Mouse (Mus musculus): ENCODE measurements at regions not wholly inside any gene's neighbourhood (a gene's known extent, or its start where the extent isn't known, plus 50 kb on each side); places are given as distances from the start of the nearest gene placed in this dataset.

DNA sequence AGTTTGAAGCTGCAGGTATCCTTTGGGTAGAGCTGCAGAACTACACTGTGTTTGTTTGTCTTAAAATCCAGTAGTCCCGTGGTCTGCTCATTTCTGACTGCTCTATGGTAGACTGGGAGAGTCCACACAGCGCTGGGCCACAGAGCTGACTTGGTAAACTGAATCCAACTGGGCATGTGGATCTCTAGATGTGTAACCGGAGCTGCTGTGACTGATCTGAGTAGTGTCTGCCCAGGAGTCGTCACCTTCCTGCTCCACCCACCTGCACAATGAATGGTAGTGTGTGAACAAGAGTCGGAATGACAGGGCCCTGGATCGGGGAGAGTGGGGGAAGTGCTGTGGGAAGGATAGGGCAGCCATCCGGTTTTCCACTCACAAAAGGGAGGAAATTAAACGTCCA lies 87.5 kb upstream of the Fam3c start:
- no peak for DNase-seq (ENCODE audit: low read depth, low spot score)

DNA sequence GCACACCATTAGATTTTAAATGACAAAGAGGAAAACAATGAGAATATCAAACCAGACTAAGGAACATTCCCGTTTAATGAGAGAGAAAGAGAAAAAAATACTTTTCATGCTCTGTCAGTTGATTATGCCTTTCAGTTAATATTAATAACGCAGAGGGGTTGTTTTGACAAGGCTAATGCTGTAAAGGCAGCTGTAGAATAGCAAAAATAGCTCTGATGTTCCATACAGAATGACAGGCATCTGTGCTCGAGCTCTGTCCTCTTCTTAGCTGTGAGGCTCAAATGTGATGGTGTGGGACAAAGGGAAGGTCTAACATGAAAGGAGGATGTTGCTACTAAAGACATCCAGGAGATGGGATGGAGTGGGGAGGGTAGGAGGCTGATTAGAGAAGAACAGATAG lies 87.1 kb upstream of the Fam3c start:
- DNase-seq (ENCODE audit: low read depth, low spot score): no peak

DNA sequence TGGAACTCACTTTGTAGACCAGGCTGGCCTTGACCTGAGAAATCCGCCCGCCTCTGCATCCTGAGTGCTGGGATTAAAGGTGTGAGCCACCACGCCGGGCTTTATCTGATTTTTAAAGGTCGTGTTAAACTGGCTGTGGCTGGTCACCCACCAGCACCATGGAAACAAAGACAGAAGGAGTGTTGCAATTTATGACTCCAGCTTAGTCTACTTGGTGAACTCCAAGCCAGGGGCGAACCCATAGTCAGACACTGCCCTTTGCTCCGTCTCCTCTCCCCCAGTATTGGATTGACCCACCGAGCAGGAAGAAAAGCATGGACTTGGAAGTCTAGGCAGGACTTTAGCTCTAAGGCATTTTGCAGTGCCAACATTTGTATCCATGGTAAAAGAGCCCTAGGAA lies 86.5 kb upstream of the Fam3c start:
- no peak for DNase-seq (ENCODE audit: low read depth, low spot score)

DNA sequence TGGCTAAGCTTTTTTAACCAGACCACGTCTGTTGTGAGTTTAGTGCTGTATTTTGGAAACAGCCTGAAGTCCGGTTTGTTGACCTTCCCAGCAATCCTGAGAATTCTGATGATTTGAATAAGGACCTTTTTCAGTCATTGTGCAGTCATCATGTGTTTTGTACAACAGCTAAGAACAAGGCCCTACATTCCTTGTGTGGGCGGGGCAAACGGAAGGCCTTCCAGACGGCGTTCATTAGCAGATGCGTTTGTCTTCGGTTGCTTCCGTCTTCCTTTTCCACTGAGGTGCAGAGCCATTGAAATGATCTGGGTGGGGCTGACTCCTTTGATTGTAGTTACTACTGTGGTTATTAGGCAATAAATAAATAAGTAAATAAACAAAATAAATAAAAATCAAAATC lies 83.8 kb upstream of the Fam3c start:
- no peak for DNase-seq (ENCODE audit: low read depth, low spot score)

DNA sequence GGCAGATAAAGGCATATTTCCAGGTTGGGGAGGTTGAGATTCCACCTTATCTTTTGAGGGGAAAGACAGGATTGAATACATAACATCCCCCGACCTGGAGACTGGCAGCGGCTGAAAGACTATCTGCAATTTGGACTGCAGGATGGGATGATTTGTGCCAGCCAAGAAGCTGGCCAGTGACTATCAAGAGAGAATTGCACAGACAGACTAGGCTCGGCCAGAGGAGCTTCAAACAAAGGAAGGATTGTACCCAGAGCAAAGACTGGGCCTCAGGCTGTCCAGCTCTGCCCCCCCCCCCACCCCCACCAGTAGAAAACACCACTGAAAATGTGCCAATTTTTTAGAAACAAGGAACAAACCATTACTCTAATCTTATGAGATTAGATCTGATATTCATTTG lies 73.0 kb upstream of the Fam3c start:
- no peak for DNase-seq (ENCODE audit: low read depth, low spot score)

DNA sequence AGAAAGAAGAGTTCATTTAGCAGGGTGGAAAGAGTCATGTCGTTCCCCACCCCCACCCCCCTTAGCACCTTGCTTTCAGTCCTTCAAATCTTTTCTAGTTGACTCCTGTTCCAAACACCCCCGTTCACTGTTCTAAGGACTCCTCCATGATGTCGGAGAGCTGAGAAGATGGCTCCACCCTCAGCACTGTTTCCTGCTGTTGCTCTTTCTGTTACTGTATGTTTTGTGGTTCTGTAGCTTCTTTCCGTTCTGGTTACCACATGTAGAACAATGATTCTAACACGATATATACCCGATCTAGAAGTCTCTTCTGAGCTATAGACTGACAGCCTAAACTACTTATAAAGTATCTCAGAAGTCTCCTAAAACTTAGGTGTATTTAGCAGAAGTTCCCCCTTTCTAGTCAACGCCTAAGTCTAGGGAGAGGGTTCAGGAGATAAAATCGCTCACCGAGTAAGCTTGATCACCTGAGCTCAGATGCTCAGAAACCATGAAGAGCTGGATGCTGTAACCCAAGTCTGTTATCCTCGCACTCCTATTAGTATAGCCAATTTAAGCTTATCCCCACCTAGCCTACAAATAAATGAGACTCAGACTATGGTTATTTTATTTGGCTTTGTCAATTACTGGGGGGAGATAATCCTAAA lies 68.2 kb upstream of the Fam3c start:
- no peak for DNase-seq (ENCODE audit: low read depth, low spot score)

DNA sequence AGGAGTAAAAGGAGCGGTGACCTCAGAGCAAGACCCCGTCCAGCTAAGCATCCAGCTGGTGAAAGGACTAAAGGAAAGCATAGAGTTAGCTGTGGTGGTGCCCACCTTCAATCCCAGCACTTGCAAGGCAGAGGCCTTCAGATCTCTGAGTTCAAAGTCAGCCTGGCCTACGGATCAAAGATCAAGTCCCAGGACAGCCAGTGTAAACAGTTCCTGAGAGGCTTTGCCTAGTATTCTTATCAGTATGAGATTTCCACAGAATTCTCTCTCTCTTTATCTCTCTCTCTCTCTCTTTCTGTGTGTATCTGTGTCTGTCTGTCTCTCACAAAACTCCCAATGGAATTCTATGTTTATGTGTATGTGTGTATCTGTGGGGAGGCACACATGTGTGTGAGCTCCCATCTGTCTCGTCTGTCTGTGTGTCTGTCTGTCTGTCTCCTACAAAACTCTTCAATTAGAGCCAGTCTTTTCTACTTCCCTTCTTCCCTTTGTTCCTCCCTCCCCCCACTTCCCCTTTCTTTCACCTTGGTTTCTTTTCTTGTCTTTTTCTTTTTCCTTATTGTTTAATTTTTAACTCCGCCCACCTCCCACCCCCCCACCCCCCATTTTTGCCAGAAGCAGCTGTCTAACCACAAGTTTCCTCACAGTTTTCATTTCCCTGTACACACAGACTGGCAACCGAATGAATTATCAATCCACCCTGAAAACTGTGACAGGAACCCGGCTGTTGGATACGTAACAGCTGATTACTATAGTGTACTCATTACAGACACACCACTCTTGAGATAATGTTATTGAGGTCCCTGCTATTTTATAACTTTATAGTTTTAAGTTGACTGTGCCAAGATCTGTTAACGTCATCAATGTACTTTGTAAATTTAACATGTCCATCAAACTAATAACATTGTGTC lies 67.3 kb upstream of the Fam3c start:
- DNase-seq (ENCODE audit: low read depth, low spot score): no peak

DNA sequence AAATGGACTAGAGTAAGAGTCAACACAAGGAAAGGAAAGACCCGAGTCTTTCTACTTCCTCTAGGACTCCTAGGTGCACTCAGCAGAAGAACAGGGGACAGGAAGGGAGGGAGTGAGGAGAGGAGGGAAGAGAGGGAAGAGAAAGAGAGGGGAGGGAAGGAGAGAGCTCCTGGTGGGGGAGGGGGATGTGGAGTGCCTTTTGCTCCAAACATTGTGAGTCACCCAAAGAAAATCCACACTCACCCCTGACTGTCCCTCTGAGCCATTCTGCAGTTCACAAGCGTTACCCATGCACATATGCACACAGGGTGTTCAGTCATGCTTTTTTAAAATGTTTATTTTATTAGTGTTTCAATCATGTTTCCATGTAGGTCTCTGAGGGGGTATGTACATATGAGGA lies 65.5 kb upstream of the Fam3c start:
- DNase-seq (ENCODE audit: low read depth, low spot score): no peak

DNA sequence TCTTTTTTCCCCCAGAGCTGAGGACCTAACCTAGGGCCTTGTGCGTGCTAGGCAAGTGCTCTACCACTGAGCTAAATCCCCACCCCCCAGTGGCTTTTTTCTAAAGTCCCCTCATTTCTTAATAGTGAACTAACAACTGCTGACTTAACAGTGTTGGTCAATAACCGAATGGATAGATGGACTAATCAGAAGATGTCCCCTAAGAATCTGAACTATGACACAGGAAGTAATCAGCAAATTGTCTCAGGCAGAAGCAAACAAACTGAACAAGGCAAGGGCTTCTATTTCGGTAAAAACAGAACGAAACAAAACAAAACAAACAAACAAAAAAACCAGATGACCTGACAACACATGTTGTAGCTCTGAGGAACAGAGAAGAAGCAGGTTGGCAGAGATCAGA lies 62.2 kb upstream of the Fam3c start:
- no peak for DNase-seq (ENCODE audit: low read depth, low spot score)

DNA sequence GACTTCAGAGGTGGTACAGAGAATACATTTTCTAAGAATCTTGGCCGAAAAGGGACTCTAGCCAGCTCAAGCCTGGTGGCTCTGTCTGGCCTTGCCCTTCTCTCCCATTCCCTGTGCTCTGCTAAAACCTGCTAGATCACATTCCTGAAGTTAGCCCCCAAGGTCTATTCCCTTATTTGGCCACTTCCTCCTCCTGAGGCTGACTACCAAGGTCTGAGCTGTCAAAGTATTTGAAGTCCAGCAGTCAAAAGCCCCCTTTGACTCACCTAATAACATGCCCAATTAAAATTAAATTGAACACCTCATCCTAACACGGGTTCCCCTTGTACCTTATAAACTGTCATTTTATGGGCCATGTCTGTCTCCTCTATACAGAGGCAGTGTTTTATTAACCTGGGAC lies 61.1 kb upstream of the Fam3c start:
- DNase-seq (ENCODE audit: low read depth, low spot score): peak; percentile 68

DNA sequence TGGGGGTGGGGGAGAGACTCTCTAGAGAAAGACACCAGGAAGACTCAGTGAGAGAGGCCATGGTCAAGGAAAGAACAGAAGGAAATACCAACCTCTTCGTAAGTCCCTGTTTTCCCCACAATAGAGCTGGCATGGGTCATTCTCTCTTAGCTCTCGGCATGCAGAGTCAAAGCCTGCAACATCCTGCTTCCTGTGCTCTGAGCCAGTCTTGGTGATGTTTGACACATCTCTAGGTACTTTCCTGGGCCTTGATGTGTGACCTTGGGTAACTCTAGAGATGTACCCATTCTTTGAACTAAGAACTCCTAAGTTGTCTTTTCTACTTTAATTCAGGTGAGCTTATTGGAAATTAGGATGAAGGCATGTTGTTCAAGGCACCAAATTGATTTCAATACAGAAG lies 55.8 kb upstream of the Fam3c start:
- no peak for DNase-seq (ENCODE audit: low read depth, low spot score)

DNA sequence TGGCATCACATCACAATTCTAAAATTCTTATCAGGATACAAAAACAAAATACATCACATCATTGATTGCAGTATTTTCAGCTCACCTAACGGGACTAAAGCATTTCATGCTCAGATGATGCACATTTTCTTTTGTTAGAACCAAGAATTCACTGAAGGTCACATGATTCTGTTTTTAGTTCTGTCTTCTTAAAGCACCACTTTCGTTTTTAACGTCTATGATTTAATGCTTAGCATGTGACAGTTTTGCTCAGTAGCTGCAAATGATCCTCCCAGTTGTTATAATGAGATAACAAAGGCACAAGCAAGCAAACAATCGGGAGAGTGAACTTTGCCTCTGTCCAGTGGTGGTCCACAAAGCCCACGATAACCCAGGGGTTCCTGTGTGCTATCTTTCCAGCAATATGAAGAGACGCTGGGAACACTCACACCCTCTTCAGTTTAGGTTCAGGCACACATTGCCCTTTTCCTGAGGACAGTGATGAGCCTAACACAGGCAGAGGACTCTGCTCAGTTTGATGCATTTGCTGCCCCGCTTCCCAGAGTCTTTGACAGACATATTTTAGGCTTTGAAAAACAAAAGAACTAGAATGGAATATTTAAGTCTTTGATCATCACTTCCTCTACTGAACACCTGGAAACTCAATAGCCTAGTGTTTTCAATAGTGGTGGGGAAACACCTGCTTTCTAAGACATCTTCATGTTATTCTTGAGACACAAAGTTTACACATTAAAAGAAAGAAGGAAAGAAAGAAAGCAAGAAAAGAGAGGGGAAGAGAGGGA lies 53.0 kb upstream of the Fam3c start:
- no peak for DNase-seq (ENCODE audit: low read depth, low spot score)

Measured in forelimb bud, embryonic 11.5 days (tissue).